Mouse (Mus musculus) midbrain, embryonic 13.5 days (tissue): Measurements from ENCODE around the gene Rap2a. TPM values are rescaled to one million over a fixed set of nuclear protein-coding genes. Genes with fewer than 3 reads are reported as not detected.

Source experiments
- ATAC-seq: fragments of 200-750 bp; cut with Nextera tagmentation; 2 replicates; pipeline ENCODE4 v1.8.0; 2017; ENCODE audit warnings: mild to moderate bottlenecking, moderate TSS enrichment, moderate library complexity
- H3K27ac ChIP-seq: fragments of 300-500 bp; sonication (generic); 2 replicates; pipeline ENCODE4 v1.5.1; 2015; ENCODE audit warnings: inconsistent platforms, mild to moderate bottlenecking, moderate library complexity
- H3K27me3 ChIP-seq: fragments of 300-500 bp; sonication (generic); 2 replicates; pipeline ENCODE4 v1.6.1; 2015; ENCODE audit warnings: mild to moderate bottlenecking, inconsistent platforms
- H3K36me3 ChIP-seq: fragments of 300-500 bp; sonication (generic); 2 replicates; pipeline ENCODE4 v1.6.1; 2015; ENCODE audit warnings: mild to moderate bottlenecking, inconsistent platforms
- H3K4me1 ChIP-seq: fragments of 300-500 bp; sonication (generic); replicated peaks from 2 replicates; pipeline ENCODE4 v1.6.1; 2015; ENCODE audit warnings: inconsistent platforms
- H3K4me2 ChIP-seq: fragments of 300-500 bp; sonication (generic); replicated peaks from 2 replicates; pipeline ENCODE4 v1.6.1; 2015; ENCODE audit warnings: moderate library complexity, mild to moderate bottlenecking, inconsistent platforms
- H3K4me3 ChIP-seq: fragments of 300-500 bp; sonication (generic); replicated peaks from 2 replicates; pipeline ENCODE4 v1.5.1; 2015; ENCODE audit warnings: mild to moderate bottlenecking, inconsistent platforms
- H3K9ac ChIP-seq: fragments of 300-500 bp; sonication (generic); replicated peaks from 2 replicates; pipeline ENCODE4 v1.6.1; 2015; ENCODE audit warnings: mild to moderate bottlenecking, inconsistent platforms
- H3K9me3 ChIP-seq: fragments of 300-500 bp; sonication (generic); 2 replicates; pipeline ENCODE4 v1.6.1; 2016; ENCODE audit warnings: mild to moderate bottlenecking, inconsistent platforms
- WGBS: fragments of 180-500 bp; shearing (Covaris S2); methylation state at CpG from one replicate; pipeline ENCODE4 v1.1.7; 2015; 5-methylcytosine and 5-hydroxymethylcytosine counted together
- polyA plus RNA-seq: library from polyadenylated mRNA; unstranded; fragments of >200 nt; fragmentation: Nextera tagmentation; extraction: Ambion mirVana; gene quantifications from 2 replicates; pipeline ENCODE4 v1.2.1, GENCODE M21; 2015

The Rap2a gene
- polyA plus RNA-seq, result 11.9 and 14.8 TPM in 2 replicates

GRCm38 (mm10) chr14:120477982-120478568 lies at the start of gene Rap2a:
Rap2a (plus strand) TSS chr14:120478444.
- H3K9me3 ChIP-seq, result no peaks in the 10 kb centered on the region
- H3K27ac ChIP-seq, result peak within 1 kb of the TSS; percentile 98
- ATAC-seq, result peak; percentile 87
- H3K4me2 ChIP-seq, result peak within 1 kb of the TSS; percentile 73
- H3K9ac ChIP-seq, result peak within 1 kb of the TSS; percentile 91
- no peaks in the 10 kb centered on the region for H3K27me3 ChIP-seq
- H3K4me3 ChIP-seq, result peak within 1 kb of the TSS; percentile 84
- peaks cover 5% of the 10 kb centered on the region; the same call in 1 of the 2 replicates for H3K36me3 ChIP-seq
- peaks cover 41% of the 10 kb centered on the region for H3K4me1 ChIP-seq
- WGBS, result under 1% methylated on average over 76 of the region's 78 CpGs

GRCm38 (mm10) chr14:120428497-120428896 lies 49.7 kb upstream of the Rap2a start:
- 87% methylated on average over 5 of the region's 5 CpGs for WGBS
- no peaks in the 10 kb centered on the region for H3K4me1 ChIP-seq
- no peak overlapping the region for H3K27ac ChIP-seq
- H3K9ac ChIP-seq, result no peak overlapping the region
- no peak for ATAC-seq
- no peak overlapping the region for H3K4me2 ChIP-seq
- H3K36me3 ChIP-seq, result peaks cover 21% of the 10 kb centered on the region
- H3K27me3 ChIP-seq, result no peaks in the 10 kb centered on the region
- H3K4me3 ChIP-seq, result no peak overlapping the region
- H3K9me3 ChIP-seq, result peaks cover 6% of the 10 kb centered on the region

GRCm38 (mm10) chr14:120432773-120433172 lies 45.5 kb upstream of the Rap2a start:
- ATAC-seq, result no peak
- H3K9ac ChIP-seq, result no peak overlapping the region
- H3K4me2 ChIP-seq, result no peak overlapping the region
- no peak overlapping the region for H3K27ac ChIP-seq
- H3K4me1 ChIP-seq, result 0 out of 2 replicates have a peak, but pooled peaks cover 5% of the 10 kb centered on the region
- 0 out of 2 replicates have a peak, but pooled peaks cover 2% of the 10 kb centered on the region for H3K36me3 ChIP-seq
- no peaks in the 10 kb centered on the region for H3K9me3 ChIP-seq
- H3K27me3 ChIP-seq, result no peaks in the 10 kb centered on the region
- H3K4me3 ChIP-seq, result no peak overlapping the region

GRCm38 (mm10) chr14:120433931-120434398 lies 44.3 kb upstream of the Rap2a start:
- Histone ChIP-seq H3K4me3 (no peak overlapping the region), H3K9me3 (no peaks in the 10 kb centered on the region), H3K9ac (no peak overlapping the region), H3K36me3 (0 out of 2 replicates have a peak, but pooled peaks cover under 1% of the 10 kb centered on the region), H3K4me2 (no peak overlapping the region), H3K27me3 (no peaks in the 10 kb centered on the region), H3K27ac (peak overlapping the region; percentile 19; the same call in 1 of the 2 replicates), H3K4me1 (0 out of 2 replicates have a peak, but pooled peaks cover 5% of the 10 kb centered on the region)
- WGBS, result 77% methylated on average over 8 of the region's 8 CpGs
- no peak for ATAC-seq

- WGBS, result 83% methylated on average over 1 of the region's 1 CpGs
- ATAC-seq, result no peak
Observed at GRCm38 (mm10) chr14:120434831-120435230, 43.4 kb upstream of the Rap2a start.

GRCm38 (mm10) chr14:120440716-120441115 lies 37.5 kb upstream of the Rap2a start:
- H3K9ac ChIP-seq, result no peak overlapping the region
- no peak overlapping the region for H3K4me3 ChIP-seq
- ATAC-seq, result no peak
- no peaks in the 10 kb centered on the region for H3K4me1 ChIP-seq
- no peak overlapping the region for H3K27ac ChIP-seq
- no peaks in the 10 kb centered on the region for H3K27me3 ChIP-seq
- no peak overlapping the region for H3K4me2 ChIP-seq
- H3K9me3 ChIP-seq, result no peaks in the 10 kb centered on the region
- no peaks in the 10 kb centered on the region for H3K36me3 ChIP-seq

More at GRCm38 (mm10) chr14:120434831-120435230, 43.4 kb upstream of the Rap2a start:
- Histone ChIP-seq H3K9ac (no peak overlapping the region), H3K4me2 (no peak overlapping the region), H3K27ac (no peak overlapping the region), H3K4me1 (0 out of 2 replicates have a peak, but pooled peaks cover 5% of the 10 kb centered on the region), H3K4me3 (no peak overlapping the region), H3K9me3 (no peaks in the 10 kb centered on the region), H3K27me3 (no peaks in the 10 kb centered on the region), H3K36me3 (no peaks in the 10 kb centered on the region)

- Histone ChIP-seq H3K27me3 (no peaks in the 10 kb centered on the region), H3K36me3 (no peaks in the 10 kb centered on the region), H3K27ac (no peak overlapping the region), H3K4me2 (no peak overlapping the region), H3K4me3 (no peak overlapping the region), H3K9ac (no peak overlapping the region), H3K4me1 (no peaks in the 10 kb centered on the region), H3K9me3 (no peaks in the 10 kb centered on the region)
- ATAC-seq, result no peak
- 91% methylated on average over 4 of the region's 4 CpGs for WGBS
Observed at GRCm38 (mm10) chr14:120441256-120441655, 37.0 kb upstream of the Rap2a start.

GRCm38 (mm10) chr14:120441836-120442235 lies 36.4 kb upstream of the Rap2a start:
- Histone ChIP-seq H3K4me2 (no peak overlapping the region), H3K4me3 (no peak overlapping the region), H3K4me1 (no peaks in the 10 kb centered on the region), H3K9me3 (no peaks in the 10 kb centered on the region), H3K9ac (no peak overlapping the region), H3K27me3 (no peaks in the 10 kb centered on the region), H3K27ac (no peak overlapping the region), H3K36me3 (no peaks in the 10 kb centered on the region)
- WGBS, result 92% methylated on average over 13 of the region's 13 CpGs
- no peak for ATAC-seq

- Histone ChIP-seq H3K4me1 (no peaks in the 10 kb centered on the region), H3K9ac (no peak overlapping the region), H3K36me3 (no peaks in the 10 kb centered on the region), H3K27ac (no peak overlapping the region), H3K9me3 (no peaks in the 10 kb centered on the region), H3K4me3 (no peak overlapping the region), H3K27me3 (no peaks in the 10 kb centered on the region), H3K4me2 (no peak overlapping the region)
- ATAC-seq, result no peak
- WGBS, result 74% methylated on average over 7 of the region's 7 CpGs
Observed at GRCm38 (mm10) chr14:120454221-120454620, 24.0 kb upstream of the Rap2a start.

GRCm38 (mm10) chr14:120463938-120464727 lies 14.1 kb upstream of the Rap2a start:
- H3K27me3 ChIP-seq, result no peaks in the 10 kb centered on the region
- no peak for ATAC-seq
- H3K4me1 ChIP-seq, result no peaks in the 10 kb centered on the region
- WGBS, result 96% methylated on average over 3 of the region's 3 CpGs
- no peak overlapping the region for H3K27ac ChIP-seq
- H3K9me3 ChIP-seq, result no peaks in the 10 kb centered on the region
- no peak overlapping the region for H3K4me3 ChIP-seq
- no peak overlapping the region for H3K4me2 ChIP-seq
- no peak overlapping the region for H3K9ac ChIP-seq
- H3K36me3 ChIP-seq, result no peaks in the 10 kb centered on the region

GRCm38 (mm10) chr14:120466816-120467215 lies 11.4 kb upstream of the Rap2a start:
- no peaks in the 10 kb centered on the region for H3K36me3 ChIP-seq
- no peaks in the 10 kb centered on the region for H3K27me3 ChIP-seq
- H3K27ac ChIP-seq, result no peak overlapping the region
- ATAC-seq, result no peak
- no peak overlapping the region for H3K4me3 ChIP-seq
- H3K9me3 ChIP-seq, result no peaks in the 10 kb centered on the region
- H3K4me1 ChIP-seq, result no peaks in the 10 kb centered on the region
- H3K4me2 ChIP-seq, result no peak overlapping the region
- no peak overlapping the region for H3K9ac ChIP-seq
- WGBS, result 86% methylated on average over 4 of the region's 4 CpGs

GRCm38 (mm10) chr14:120469126-120469790 lies 9.0 kb upstream of the Rap2a start:
- no peaks in the 10 kb centered on the region for H3K27me3 ChIP-seq
- no peak overlapping the region for H3K27ac ChIP-seq
- H3K36me3 ChIP-seq, result no peaks in the 10 kb centered on the region
- ATAC-seq, result no peak
- WGBS, result 90% methylated on average over 14 of the region's 14 CpGs
- no peaks in the 10 kb centered on the region for H3K4me1 ChIP-seq
- no peak overlapping the region for H3K4me3 ChIP-seq
- H3K9me3 ChIP-seq, result no peaks in the 10 kb centered on the region
- H3K9ac ChIP-seq, result no peak overlapping the region
- H3K4me2 ChIP-seq, result no peak overlapping the region
